Mouse (Mus musculus) lung, postnatal 0 days (tissue): ENCODE results near the gene Usp6nl.

Source experiments
- CTCF ChIP-seq: IDR thresholded peaks from 2 replicates; pipeline ENCODE4 v1.5.1; 2016; ENCODE audit warnings: antibody characterized with exemption, mild to moderate bottlenecking
- EP300 ChIP-seq: IDR thresholded peaks from 2 replicates; pipeline ENCODE4 v1.6.1; 2016; ENCODE audit warnings: antibody characterized with exemption, mild to moderate bottlenecking, control low read depth

- TF ChIP-seq CTCF: no peak
- no peak for TF ChIP-seq EP300
Observed at GRCm38 (mm10) chr2:6325646-6326045, 3.2 kb downstream of the Usp6nl start.
